Mouse (Mus musculus) olfactory bulb, adult 2 months (tissue): Measurements from ENCODE around the gene Sqstm1.

Experiments
- CTCF ChIP-seq: fragments of 200-500 bp; IDR thresholded peaks from 2 replicates; pipeline ENCODE4 v1.5.1; 2012; ENCODE audit warnings: low read depth, mild to moderate bottlenecking, low read length, moderate library complexity; ENCODE audit not compliant: insufficient read depth
- POLR2A ChIP-seq: fragments of 200-500 bp; IDR thresholded peaks from 2 replicates; pipeline ENCODE4 v1.6.1; 2012; ENCODE audit warnings: mild to moderate bottlenecking, low read depth, low read length, moderate library complexity; ENCODE audit not compliant: insufficient read depth

DNA sequence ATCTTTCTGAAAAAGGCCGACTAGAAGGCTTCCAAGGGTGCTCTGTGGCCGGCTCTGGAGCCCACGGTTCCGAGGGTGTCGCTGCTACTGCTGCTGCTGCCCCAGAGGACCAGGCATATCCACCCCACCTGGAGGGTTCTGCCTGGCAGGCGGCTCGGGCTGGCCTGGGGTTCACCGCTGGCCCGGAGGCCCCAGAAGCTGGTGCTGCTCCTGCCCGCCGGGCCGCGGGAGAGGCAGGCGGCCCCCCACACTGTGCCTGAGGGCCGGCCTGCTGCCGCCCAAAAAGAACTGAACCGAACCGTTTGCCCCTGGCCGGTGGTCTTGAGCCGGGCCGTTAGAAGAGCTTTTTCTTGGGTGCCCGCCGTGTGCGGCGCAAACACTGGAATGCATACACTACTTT is 24.0 kb upstream of the Sqstm1 start:
- TF ChIP-seq POLR2A (no peak), CTCF (no peak)
